Comparison of ENCODE assay signal across 8 mouse cellular contexts in the genomic region with DNA sequence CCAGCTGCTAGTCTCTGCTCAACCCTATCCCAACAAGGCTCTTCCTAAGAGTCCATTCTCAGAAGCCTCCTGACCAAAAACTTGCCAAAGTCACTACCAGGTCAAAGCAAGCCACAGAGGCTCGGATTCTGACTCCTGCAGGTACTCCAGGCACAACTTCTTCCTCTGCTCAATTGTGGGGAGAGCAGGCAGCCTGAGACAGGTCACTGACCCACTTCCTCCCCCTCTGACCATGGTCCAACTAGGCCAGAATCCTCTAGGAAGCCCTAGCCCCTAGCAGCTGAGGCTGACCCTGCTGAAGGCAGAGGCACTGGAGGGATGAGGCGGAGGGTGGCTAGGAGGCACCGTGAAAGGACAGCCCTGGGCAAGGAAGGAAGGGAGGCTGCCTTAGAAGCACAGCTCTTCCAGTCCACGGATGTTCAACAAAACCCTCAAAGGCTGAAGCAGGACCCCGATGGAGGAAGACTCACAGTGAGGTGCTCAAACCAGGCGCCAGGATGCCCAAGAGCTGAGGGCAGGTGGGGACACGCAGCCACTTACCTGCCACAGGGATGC. TPM values are rescaled to one million over a fixed set of nuclear protein-coding genes. Genes with fewer than 3 reads are reported as not detected.
DNase-seq lines count a peak whose midpoint lies in the region; ATAC-seq lines count a peak whose summit lies in the region.

No protein-coding gene starts in this region.

- no peak for ATAC-seq in heart, embryonic 12.5 days (ENCODE audit: insufficient number of reproducible peaks, low FRiP score)
- no peak for ATAC-seq in hindbrain, embryonic 16.5 days
- ATAC-seq in megakaryocyte progenitor cell, adult 5-6 weeks (replicated peaks; ENCODE audit: poor library complexity), result no peak

- peaks cover 11% of the 10 kb centered on the region for H3K36me3 ChIP-seq in heart, embryonic 12.5 days
- H3K36me3 ChIP-seq in hindbrain, embryonic 16.5 days (ENCODE audit: control insufficient read depth, insufficient read depth, low read length), result no peaks in the 10 kb centered on the region
- peaks cover 52% of the 10 kb centered on the region for H3K36me3 ChIP-seq in midbrain, embryonic 10.5 days

- H3K27me3 ChIP-seq in heart, embryonic 12.5 days (replicated peaks), result no peaks in the 10 kb centered on the region
- no peaks in the 10 kb centered on the region for H3K27me3 ChIP-seq in hindbrain, embryonic 16.5 days (replicated peaks; ENCODE audit: control insufficient read depth, insufficient read depth, low read length)
- no peaks in the 10 kb centered on the region; the same call in 1 of the 2 replicates for H3K27me3 ChIP-seq in midbrain, embryonic 10.5 days (ENCODE audit: low read depth, poor library complexity, severe bottlenecking)

- WGBS in heart, embryonic 12.5 days, result 45% methylated on average over 7 of the region's 7 CpGs
- 62% methylated on average over 7 of the region's 7 CpGs for WGBS in hindbrain, embryonic 16.5 days
- WGBS in midbrain, embryonic 10.5 days, result 79% methylated on average over 7 of the region's 7 CpGs

- H3K4me3 ChIP-seq in heart, embryonic 12.5 days, result peak overlapping the region; percentile 72
- peak overlapping the region; percentile 51 for H3K4me3 ChIP-seq in brown adipose tissue, adult 24 weeks (ENCODE audit: insufficient read depth, low read depth, low read length)
- peak overlapping the region; percentile 33 for H3K4me3 ChIP-seq in hindbrain, embryonic 16.5 days (ENCODE audit: low read length)
- peak overlapping the region; percentile 42 for H3K4me3 ChIP-seq in midbrain, embryonic 10.5 days

- peak overlapping the region; percentile 98 for H3K27ac ChIP-seq in heart, embryonic 12.5 days (ENCODE audit: poor library complexity, severe bottlenecking)
- peak overlapping the region; percentile 67 for H3K27ac ChIP-seq in brown adipose tissue, adult 24 weeks (replicated peaks; ENCODE audit: low read depth, low read length)
- no peak overlapping the region for H3K27ac ChIP-seq in hindbrain, embryonic 16.5 days (ENCODE audit: low read depth, low read length)
- H3K27ac ChIP-seq in midbrain, embryonic 10.5 days (replicated peaks), result peak overlapping the region; percentile 82

- H3K9ac ChIP-seq in heart, embryonic 12.5 days, result peak overlapping the region; percentile 96
- peak overlapping the region; percentile 52; the same call in 1 of the 2 replicates for H3K9ac ChIP-seq in hindbrain, embryonic 16.5 days (ENCODE audit: low read depth, low read length)

- H3K9me3 ChIP-seq in heart, embryonic 12.5 days (replicated peaks), result no peaks in the 10 kb centered on the region
- no peaks in the 10 kb centered on the region for H3K9me3 ChIP-seq in hindbrain, embryonic 16.5 days (ENCODE audit: control insufficient read depth, low read length)
- H3K9me3 ChIP-seq in midbrain, embryonic 10.5 days (replicated peaks), result no peaks in the 10 kb centered on the region

- H3K4me1 ChIP-seq in heart, embryonic 12.5 days (replicated peaks), result peaks cover 95% of the 10 kb centered on the region
- peaks cover 80% of the 10 kb centered on the region for H3K4me1 ChIP-seq in brown adipose tissue, adult 24 weeks (ENCODE audit: control insufficient read depth, insufficient read depth, insufficient read length, low read length)
- H3K4me1 ChIP-seq in hindbrain, embryonic 16.5 days (ENCODE audit: control insufficient read depth, insufficient read depth, low read depth, low read length), result peaks cover 64% of the 10 kb centered on the region
- H3K4me1 ChIP-seq in midbrain, embryonic 10.5 days, result peaks cover 81% of the 10 kb centered on the region

- no peak for DNase-seq in heart, postnatal 4 days
- DNase-seq in midbrain, embryonic 10.5 days (ENCODE audit: low spot score), result no peak
- no peak for DNase-seq in cerebellum, adult 11 months
- no peak for DNase-seq in cerebellum, adult 8-10 months

- peak overlapping the region; percentile 85 for H3K4me2 ChIP-seq in heart, embryonic 12.5 days
- peak overlapping the region; percentile 57 for H3K4me2 ChIP-seq in hindbrain, embryonic 16.5 days (ENCODE audit: low read length)

RNA-seq across cellular contexts. Expression of a gene that starts 12.0 kb away (rescaled TPM):
- 92.2 and 95.9 TPM in 2 replicates for polyA plus RNA-seq in heart, embryonic 12.5 days (2016; fragmentation: Nextera tagmentation; extraction: Ambion mirVana)
- total RNA-seq in heart, postnatal 4 days (2021), result 10 to 100 TPM; 90.7 to 91.4 TPM
- 42.2 and 61.6 TPM in 2 replicates for polyA plus RNA-seq in brown adipose tissue, adult 24 weeks (2012; ENCODE audit: insufficient read depth, insufficient read length, missing spikeins)
- polyA plus RNA-seq in hindbrain, embryonic 16.5 days (2015; fragmentation: Nextera tagmentation; extraction: Ambion mirVana), result 75.8 and 83.0 TPM in 2 replicates
- polyA plus RNA-seq in midbrain, embryonic 10.5 days (2016; fragmentation: Nextera tagmentation; extraction: Ambion mirVana), result 57.3 and 68.9 TPM in 2 replicates
- total RNA-seq in megakaryocyte progenitor cell, adult 5-6 weeks (2015), result 18.6 and 20.6 TPM in 2 replicates
- 18.7 and 22.1 TPM in 2 replicates for total RNA-seq in megakaryocyte progenitor cell, adult 5-6 weeks (2017)

RNA-seq across cellular contexts. Expression of a gene that starts 28.5 kb away (rescaled TPM):
- 27.1 and 28.0 TPM in 2 replicates for polyA plus RNA-seq in heart, embryonic 12.5 days (2016; fragmentation: Nextera tagmentation; extraction: Ambion mirVana)
- total RNA-seq in heart, postnatal 4 days (2021), result 10 to 100 TPM; 29.9 to 32.6 TPM
- 41.4 and 51.7 TPM in 2 replicates for polyA plus RNA-seq in brown adipose tissue, adult 24 weeks (2012; ENCODE audit: insufficient read depth, insufficient read length, missing spikeins)
- polyA plus RNA-seq in hindbrain, embryonic 16.5 days (2015; fragmentation: Nextera tagmentation; extraction: Ambion mirVana), result 44.3 and 45.9 TPM in 2 replicates
- polyA plus RNA-seq in midbrain, embryonic 10.5 days (2016; fragmentation: Nextera tagmentation; extraction: Ambion mirVana), result 39.1 and 41.5 TPM in 2 replicates
- 106 and 144 TPM in 2 replicates for total RNA-seq in megakaryocyte progenitor cell, adult 5-6 weeks (2015)
- 61.8 and 65.0 TPM in 2 replicates for total RNA-seq in megakaryocyte progenitor cell, adult 5-6 weeks (2017)

RNA-seq across cellular contexts. Expression of a gene that starts 30.7 kb away (rescaled TPM):
- polyA plus RNA-seq in heart, embryonic 12.5 days (2016; fragmentation: Nextera tagmentation; extraction: Ambion mirVana), result 14.0 and 14.3 TPM in 2 replicates
- total RNA-seq in heart, postnatal 4 days (2021), result 1 to 10 TPM; 5.3 TPM
- polyA plus RNA-seq in brown adipose tissue, adult 24 weeks (2012; ENCODE audit: insufficient read depth, insufficient read length, missing spikeins), result not detected in 2 replicates
- 2.9 and 3.6 TPM in 2 replicates for polyA plus RNA-seq in hindbrain, embryonic 16.5 days (2015; fragmentation: Nextera tagmentation; extraction: Ambion mirVana)
- 25.8 and 27.3 TPM in 2 replicates for polyA plus RNA-seq in midbrain, embryonic 10.5 days (2016; fragmentation: Nextera tagmentation; extraction: Ambion mirVana)
- 20.7 and 21.1 TPM in 2 replicates for total RNA-seq in megakaryocyte progenitor cell, adult 5-6 weeks (2015)
- 5.9 and 6.7 TPM in 2 replicates for total RNA-seq in megakaryocyte progenitor cell, adult 5-6 weeks (2017)

RNA-seq across cellular contexts. Expression of a gene that starts 32.9 kb away (rescaled TPM):
- 90.9 and 94.3 TPM in 2 replicates for polyA plus RNA-seq in heart, embryonic 12.5 days (2016; fragmentation: Nextera tagmentation; extraction: Ambion mirVana)
- total RNA-seq in heart, postnatal 4 days (2021), result 10 to 100 TPM; 71.3 to 75.3 TPM
- polyA plus RNA-seq in brown adipose tissue, adult 24 weeks (2012; ENCODE audit: insufficient read depth, insufficient read length, missing spikeins), result 93.7 and 101 TPM in 2 replicates
- polyA plus RNA-seq in hindbrain, embryonic 16.5 days (2015; fragmentation: Nextera tagmentation; extraction: Ambion mirVana), result 99.0 and 116 TPM in 2 replicates
- polyA plus RNA-seq in midbrain, embryonic 10.5 days (2016; fragmentation: Nextera tagmentation; extraction: Ambion mirVana), result 141 and 144 TPM in 2 replicates
- 127 and 133 TPM in 2 replicates for total RNA-seq in megakaryocyte progenitor cell, adult 5-6 weeks (2015)
- total RNA-seq in megakaryocyte progenitor cell, adult 5-6 weeks (2017), result 67.8 and 79.1 TPM in 2 replicates

RNA-seq across cellular contexts. Expression of a gene that starts 50.6 kb away (rescaled TPM):
- 0.06 and 0.13 TPM in 2 replicates for polyA plus RNA-seq in heart, embryonic 12.5 days (2016; fragmentation: Nextera tagmentation; extraction: Ambion mirVana)
- total RNA-seq in heart, postnatal 4 days (2021), result under 1 TPM; 0.33 to 0.41 TPM
- 0.48 and 1.0 TPM in 2 replicates for polyA plus RNA-seq in brown adipose tissue, adult 24 weeks (2012; ENCODE audit: insufficient read depth, insufficient read length, missing spikeins)
- polyA plus RNA-seq in hindbrain, embryonic 16.5 days (2015; fragmentation: Nextera tagmentation; extraction: Ambion mirVana), result 0.09 and 0.11 TPM in 2 replicates
- 0.05 TPM in 1 of 2 replicates, not detected in the other for polyA plus RNA-seq in midbrain, embryonic 10.5 days (2016; fragmentation: Nextera tagmentation; extraction: Ambion mirVana)
- 1.5 and 2.0 TPM in 2 replicates for total RNA-seq in megakaryocyte progenitor cell, adult 5-6 weeks (2015)
- 0.54 and 0.58 TPM in 2 replicates for total RNA-seq in megakaryocyte progenitor cell, adult 5-6 weeks (2017)
